Mouse (Mus musculus): Measurements from ENCODE around the gene Wnt2b. TPM values are rescaled to one million over a fixed set of nuclear protein-coding genes. Genes with fewer than 3 reads are reported as not detected.

Gene Wnt2b
- total RNA-seq (2021), result 1 to 10 TPM; 1.1 to 1.8 TPM

GRCm38 (mm10) chr3:104961066-104962059 is at the start of gene Wnt2b:
Gene Wnt2b (minus strand): TSS chr3:104961921.
- intact Hi-C loops (cut with DNase I), result no loop called here
- peak; percentile 28 to 34 for DNase-seq

- no peak for DNase-seq
- intact Hi-C loops (cut with DNase I), result no loop called here
These were observed 49.1 kb upstream of the Wnt2b start for GRCm38 (mm10) chr3:105010681-105011339.

GRCm38 (mm10) chr3:105008070-105008469 is 46.3 kb upstream of the Wnt2b start:
- intact Hi-C loops (cut with DNase I), result no loop called here

GRCm38 (mm10) chr3:105006101-105006500 is 44.4 kb upstream of the Wnt2b start:
- intact Hi-C loops (cut with DNase I), result no loop called here

More at GRCm38 (mm10) chr3:105008070-105008469, 46.3 kb upstream of the Wnt2b start:
- no peak for DNase-seq

GRCm38 (mm10) chr3:105005561-105006065 is 43.9 kb upstream of the Wnt2b start:
- peak in 1 of 2 experiments; percentile 21 for DNase-seq
- intact Hi-C loops (cut with DNase I), result no loop called here

More at GRCm38 (mm10) chr3:105006101-105006500, 44.4 kb upstream of the Wnt2b start:
- no peak for DNase-seq

GRCm38 (mm10) chr3:105005011-105005410 is 43.3 kb upstream of the Wnt2b start:
- intact Hi-C loops (cut with DNase I), result no loop called here
- no peak for DNase-seq

GRCm38 (mm10) chr3:105003960-105004463 is 42.3 kb upstream of the Wnt2b start:
- DNase-seq, result no peak

GRCm38 (mm10) chr3:105001374-105001773 is 39.7 kb upstream of the Wnt2b start:
- DNase-seq, result no peak
- intact Hi-C loops (cut with DNase I), result no loop called here

More at GRCm38 (mm10) chr3:105003960-105004463, 42.3 kb upstream of the Wnt2b start:
- intact Hi-C loops (cut with DNase I), result no loop called here

GRCm38 (mm10) chr3:105000561-105000960 is 38.8 kb upstream of the Wnt2b start:
- no peak for DNase-seq
- intact Hi-C loops (cut with DNase I), result no loop called here

GRCm38 (mm10) chr3:104997563-104997962 is 35.8 kb upstream of the Wnt2b start:
- intact Hi-C loops (cut with DNase I), result loop anchor here (2.0 to 10.0 kb wide), 2 partner anchors 17 to 167 kb away; no protein-coding TSS in a partner anchor

GRCm38 (mm10) chr3:104995707-104996106 is 34.0 kb upstream of the Wnt2b start:
- DNase-seq, result no peak
- intact Hi-C loops (cut with DNase I), result loop anchor here (2.0 to 10.0 kb wide), 2 partner anchors 19 to 169 kb away; no protein-coding TSS in a partner anchor

More at GRCm38 (mm10) chr3:104997563-104997962, 35.8 kb upstream of the Wnt2b start:
- no peak for DNase-seq

GRCm38 (mm10) chr3:104994415-104994841 is 32.7 kb upstream of the Wnt2b start:
- intact Hi-C loops (cut with DNase I), result loop anchor here (10.0 kb wide), 1 partner anchor 170 kb away; no protein-coding TSS in a partner anchor
- DNase-seq, result no peak

GRCm38 (mm10) chr3:104993800-104994199 is 32.1 kb upstream of the Wnt2b start:
- intact Hi-C loops (cut with DNase I), result loop anchor here (10.0 kb wide), 1 partner anchor 171 kb away; no protein-coding TSS in a partner anchor
- DNase-seq, result peak in 1 of 2 experiments; percentile 25

- DNase-seq, result peak; percentile 94 to 95
- intact Hi-C loops (cut with DNase I), result loop anchor here (1.0 to 10.0 kb wide), 2 partner anchors 66 to 172 kb away; no protein-coding TSS in a partner anchor
These were observed 31.1 kb upstream of the Wnt2b start for GRCm38 (mm10) chr3:104992709-104993388.

GRCm38 (mm10) chr3:104991703-104992102 is 30.0 kb upstream of the Wnt2b start:
- intact Hi-C loops (cut with DNase I), result loop anchor here (1.0 to 10.0 kb wide), 2 partner anchors 68 to 173 kb away; no protein-coding TSS in a partner anchor
- no peak for DNase-seq

- intact Hi-C loops (cut with DNase I), result no loop called here
- no peak for DNase-seq
These were observed 26.2 kb upstream of the Wnt2b start for GRCm38 (mm10) chr3:104987884-104988283.

GRCm38 (mm10) chr3:104979735-104980134 is 18.0 kb upstream of the Wnt2b start:
- intact Hi-C loops (cut with DNase I), result no loop called here
- DNase-seq, result no peak

- peak; percentile 93 to 97 for DNase-seq
- intact Hi-C loops (cut with DNase I), result loop anchor here (2.0 to 5.0 kb wide), 4 partner anchors 100 to 253 kb away; partner anchors contain the start of gene Rhoc
These were observed 6.0 kb upstream of the Wnt2b start for GRCm38 (mm10) chr3:104967548-104968300.

Measured in heart, postnatal 36 days (tissue).